Mouse (Mus musculus) liver, adult 2 months (tissue): ENCODE measurements at regions not wholly inside any gene's neighbourhood (a gene's known extent, or its start where the extent isn't known, plus 50 kb on each side); places are given as distances from the start of the nearest gene placed in this dataset.

Experiments used
- CTCF ChIP-seq: fragments of 200-500 bp; IDR thresholded peaks from 2 replicates; pipeline ENCODE4 v1.5.1; 2011; ENCODE audit warnings: low read depth, low read length, control low read depth
- POLR2A ChIP-seq: fragments of 200-500 bp; IDR thresholded peaks from 2 replicates; pipeline ENCODE4 v1.6.1; 2011; ENCODE audit warnings: low read length, control low read depth; ENCODE audit not compliant: insufficient read depth; ENCODE audit errors: extremely low read depth

GRCm38 (mm10) chr12:9132621-9133020, 102.8 kb downstream of the Ttc32 start:
- no peak for TF ChIP-seq CTCF
- TF ChIP-seq POLR2A: no peak
